Mouse (Mus musculus): ENCODE measurements around the gene Gm10518.
"Not testable (repeated sequence)": the region's sequence is repeated elsewhere in the genome, so short reads cannot be mapped to it uniquely, and the experiment has no call there.

Gene Gm10518

DNA sequence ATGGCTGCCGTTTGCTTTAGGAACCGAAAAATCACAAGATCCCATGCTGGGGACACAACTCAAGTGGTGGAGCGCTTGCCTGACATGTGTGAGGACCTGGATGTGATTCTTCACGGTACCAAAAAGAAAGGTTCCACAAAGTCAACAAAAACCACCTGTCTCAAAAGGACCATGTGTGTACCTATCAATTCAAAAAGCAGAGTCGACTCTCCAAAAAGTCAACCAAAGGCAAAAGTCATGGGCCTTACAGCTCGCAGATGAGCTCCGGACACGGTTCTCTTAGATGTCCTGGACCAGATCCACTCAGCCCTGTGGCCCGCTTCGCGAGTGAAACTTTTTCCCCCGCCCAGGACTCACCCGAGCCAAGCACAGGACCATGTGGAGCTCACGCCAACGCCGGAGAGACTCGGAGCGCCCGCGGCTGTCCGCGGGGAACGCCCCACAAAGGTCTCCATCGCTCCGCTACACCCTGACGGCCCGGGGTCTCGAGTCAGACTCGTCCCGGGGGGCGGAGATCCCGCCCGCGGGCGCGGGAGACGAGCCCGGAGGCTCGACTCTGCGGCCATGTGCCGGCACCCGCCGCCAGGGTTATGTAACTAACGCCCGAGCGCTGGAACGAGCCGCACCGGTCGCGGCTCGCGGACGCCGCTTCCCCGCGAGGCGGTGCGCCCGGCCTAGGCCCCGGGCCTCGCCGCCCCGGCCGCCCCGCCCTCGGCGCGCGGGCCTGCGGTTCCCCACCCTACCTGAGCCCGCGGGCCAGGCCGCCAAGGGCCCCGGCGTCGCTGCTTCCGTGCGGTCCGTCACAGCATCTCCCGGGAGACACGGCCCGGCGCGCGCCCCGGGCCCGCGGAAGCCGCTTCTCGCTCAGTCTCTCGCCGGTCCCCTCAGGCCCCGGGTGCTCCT, at the start of gene Gm10518:
Gm10518 (plus strand) TSS at position 767 of the 903 bp plus-strand sequence.
- DNase-seq (ENCODE audit: low spot score in 2 of 2) = peak in 1 of 2 experiments; percentile 35

DNA sequence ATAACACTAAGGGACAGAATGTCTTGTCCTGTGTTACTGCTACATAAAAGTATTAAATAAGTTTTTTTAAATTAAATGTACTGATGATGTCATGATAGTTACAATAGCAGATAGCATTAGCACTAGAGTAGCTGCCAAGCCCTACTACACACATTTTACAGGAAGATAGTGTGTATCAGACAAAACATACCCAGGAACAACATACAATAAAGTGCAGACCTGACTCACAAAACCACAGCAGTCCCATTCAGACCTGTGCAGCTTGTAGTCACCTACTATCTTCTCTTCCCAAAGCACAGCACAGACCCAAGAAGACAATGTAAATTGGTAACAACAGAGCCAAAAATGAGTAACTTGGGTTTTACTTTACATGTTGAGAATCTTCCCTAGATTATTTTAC, 46.7 kb upstream of the Gm10518 start:
- DNase-seq (ENCODE audit: low spot score in 2 of 2) = no peak

DNA sequence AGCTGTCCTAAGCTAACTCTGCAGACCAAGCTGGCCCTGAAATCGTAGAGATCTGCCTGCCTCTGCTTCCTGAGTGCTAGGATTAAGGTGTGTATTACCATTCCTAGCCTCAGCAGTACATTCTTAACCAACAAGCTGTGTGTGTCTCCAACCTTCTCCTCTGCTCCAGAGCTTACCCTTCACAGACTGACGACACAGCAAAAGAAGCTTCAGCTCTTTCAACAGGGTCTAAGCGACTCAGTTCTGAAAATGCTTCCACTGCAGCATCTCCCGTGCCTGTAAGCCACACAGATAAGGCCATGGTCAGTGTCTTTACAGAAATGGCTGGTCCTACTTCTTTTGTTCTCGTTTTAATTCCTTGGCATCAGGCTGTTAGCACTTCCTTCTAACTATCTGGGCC, 43.1 kb upstream of the Gm10518 start:
- no peak for DNase-seq (ENCODE audit: low spot score in 2 of 2)

DNA sequence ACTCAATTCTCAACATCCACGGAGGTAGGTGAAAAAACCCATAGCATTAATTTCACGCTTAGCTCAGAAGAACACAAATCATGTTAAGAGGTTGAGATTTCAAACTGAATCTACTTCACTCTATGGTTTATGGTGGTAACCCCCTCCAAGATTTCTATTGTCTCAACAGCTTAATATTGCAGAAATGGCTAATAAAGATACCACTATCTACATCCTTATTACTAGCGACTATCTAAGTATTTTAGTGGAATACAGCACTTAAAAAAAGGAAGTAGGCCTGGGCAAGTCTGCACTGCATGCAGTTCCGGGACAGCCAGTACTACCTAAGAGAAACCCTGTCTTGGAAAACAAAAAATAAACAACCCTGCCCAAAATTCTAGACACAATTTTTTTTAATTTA, 42.6 kb upstream of the Gm10518 start:
- no peak for DNase-seq (ENCODE audit: low spot score in 2 of 2)

DNA sequence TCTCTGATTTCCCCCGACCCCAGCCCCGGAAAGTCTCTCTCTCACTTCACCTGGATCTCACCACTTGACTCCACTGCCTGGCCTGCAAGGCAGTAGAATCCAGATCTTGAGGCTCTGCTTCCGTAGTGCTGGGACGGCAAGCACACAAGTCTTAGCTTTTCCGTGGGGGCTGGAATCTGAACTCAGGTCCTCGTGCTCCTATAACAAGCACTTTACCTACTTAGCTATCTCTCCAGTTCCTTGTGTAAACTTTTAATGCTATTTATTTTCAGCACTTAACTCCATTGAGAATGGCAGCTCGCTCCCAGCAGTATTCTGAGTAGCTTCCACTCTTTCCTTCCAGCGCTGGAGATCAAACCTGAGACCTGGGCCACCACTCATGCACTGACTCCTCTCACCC, 26.3 kb upstream of the Gm10518 start:
- DNase-seq (ENCODE audit: low spot score in 2 of 2) = no peak

DNA sequence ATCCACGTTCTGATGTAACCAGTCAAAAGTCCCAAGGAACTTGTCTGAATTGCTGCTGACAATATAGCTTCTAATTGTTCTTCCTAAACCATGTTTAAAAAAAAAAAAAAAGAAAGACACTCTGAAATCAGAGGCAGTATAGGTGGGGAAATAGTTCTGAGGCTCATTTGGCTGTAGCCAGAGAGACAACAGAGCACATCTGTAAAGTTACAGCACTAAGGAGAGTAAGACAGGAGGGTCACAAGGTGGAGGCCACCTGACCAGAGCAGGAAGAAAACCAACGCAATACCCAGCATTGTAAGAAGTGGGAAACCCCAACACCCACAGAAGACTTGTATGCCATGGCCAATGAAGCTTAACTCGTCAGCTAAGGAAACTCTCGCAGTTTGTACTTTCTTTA, 19.1 kb upstream of the Gm10518 start:
- DNase-seq (ENCODE audit: low spot score in 2 of 2) = peak in 1 of 2 experiments; percentile 38

DNA sequence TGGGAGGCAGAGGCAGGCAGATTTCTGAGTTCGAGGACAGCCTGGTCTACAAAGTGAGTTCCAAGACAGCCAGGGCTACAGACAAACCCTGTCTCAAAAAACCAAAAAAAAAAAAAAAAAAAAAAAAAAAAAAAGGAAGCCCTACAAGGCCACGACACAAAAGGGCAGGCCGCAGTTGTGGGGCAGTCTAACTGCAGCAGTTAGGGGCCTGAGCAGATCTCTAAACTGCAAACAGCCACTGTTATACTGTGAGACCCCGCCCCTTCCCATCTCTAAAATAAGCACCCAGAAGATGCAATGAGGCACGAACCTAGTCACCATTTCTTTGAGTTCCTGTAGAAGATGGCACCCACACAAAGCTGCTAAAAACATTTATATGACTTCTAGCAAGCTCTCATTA, 17.7 kb upstream of the Gm10518 start:
- no peak for DNase-seq (ENCODE audit: low spot score in 2 of 2)

DNA sequence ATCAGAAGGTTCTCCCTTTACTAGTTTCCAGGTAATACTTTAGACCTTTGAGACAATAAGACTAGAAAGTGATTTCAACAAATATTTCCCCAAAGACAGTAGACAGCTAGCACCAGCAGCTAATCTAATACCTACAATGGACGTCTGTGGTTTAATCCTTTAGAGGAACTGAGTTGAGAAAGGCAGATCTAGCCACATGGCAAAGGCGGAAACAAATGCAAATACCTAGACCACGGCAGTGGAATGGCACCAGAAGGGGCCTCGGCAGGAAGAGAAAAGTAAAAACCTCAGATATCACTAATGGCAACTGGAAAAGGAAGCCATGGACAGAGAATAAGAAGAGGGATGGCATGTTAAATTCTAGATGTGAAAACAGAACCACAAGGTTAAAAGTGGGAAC, 15.9 kb upstream of the Gm10518 start:
- peak in 1 of 2 experiments; percentile 37 for DNase-seq (ENCODE audit: low spot score in 2 of 2)

DNA sequence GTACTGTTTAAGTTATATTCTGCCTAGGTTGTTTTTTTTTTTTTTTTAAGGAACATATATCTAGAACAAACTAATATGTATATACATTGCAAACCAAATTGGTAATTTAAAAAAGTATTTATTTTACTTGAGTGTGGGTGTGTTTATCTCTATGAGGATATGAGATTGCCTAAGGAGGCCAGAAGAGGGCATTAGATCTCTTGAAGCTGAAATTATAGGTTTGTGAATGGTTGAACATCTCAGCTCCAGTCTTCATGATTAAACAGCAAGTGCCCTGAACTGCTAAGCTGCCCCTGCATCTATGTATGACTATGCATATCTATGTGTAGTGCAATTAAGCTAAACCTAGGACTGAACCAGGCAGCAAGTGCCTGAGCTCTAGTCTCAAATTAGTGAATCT, 4.4 kb upstream of the Gm10518 start:
- DNase-seq (ENCODE audit: low spot score in 2 of 2) = no peak

DNA sequence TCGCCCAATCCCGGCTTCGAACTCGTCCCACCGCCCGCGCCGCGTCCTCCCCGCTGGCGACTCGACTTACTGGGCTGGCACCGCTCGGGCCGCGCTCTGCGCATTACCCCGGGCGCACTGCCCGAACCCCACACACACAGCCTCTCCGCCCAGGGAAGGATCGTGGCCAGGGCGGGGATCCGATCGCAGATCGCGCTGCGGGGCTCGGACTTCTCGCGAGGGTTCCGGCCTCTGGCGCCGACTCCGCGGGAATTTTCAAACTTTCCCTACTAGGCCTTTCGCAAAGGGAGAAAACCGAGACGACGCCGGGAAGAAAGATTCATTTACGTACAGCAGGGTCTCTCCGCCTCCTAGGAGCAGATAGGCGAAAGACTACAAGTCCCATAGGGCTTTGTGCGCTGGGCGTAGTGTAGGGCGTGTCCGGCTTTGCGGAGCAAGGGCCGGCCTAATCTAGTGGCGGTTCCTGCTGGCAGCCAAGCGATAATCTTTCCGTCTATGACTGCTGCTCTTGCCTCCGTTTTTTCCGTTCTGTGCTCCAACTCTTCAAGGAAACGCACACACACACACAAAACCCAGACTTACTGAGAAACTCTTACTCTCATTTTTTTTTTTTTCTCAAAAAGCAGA, 450 bp downstream of the Gm10518 start, which contains the start of gene Ahctf1:
Ahctf1 (minus strand) TSS at position 168 of the 627 bp plus-strand sequence.
- peak; percentile 91 to 94 for DNase-seq (ENCODE audit: low spot score in 2 of 2)

DNA sequence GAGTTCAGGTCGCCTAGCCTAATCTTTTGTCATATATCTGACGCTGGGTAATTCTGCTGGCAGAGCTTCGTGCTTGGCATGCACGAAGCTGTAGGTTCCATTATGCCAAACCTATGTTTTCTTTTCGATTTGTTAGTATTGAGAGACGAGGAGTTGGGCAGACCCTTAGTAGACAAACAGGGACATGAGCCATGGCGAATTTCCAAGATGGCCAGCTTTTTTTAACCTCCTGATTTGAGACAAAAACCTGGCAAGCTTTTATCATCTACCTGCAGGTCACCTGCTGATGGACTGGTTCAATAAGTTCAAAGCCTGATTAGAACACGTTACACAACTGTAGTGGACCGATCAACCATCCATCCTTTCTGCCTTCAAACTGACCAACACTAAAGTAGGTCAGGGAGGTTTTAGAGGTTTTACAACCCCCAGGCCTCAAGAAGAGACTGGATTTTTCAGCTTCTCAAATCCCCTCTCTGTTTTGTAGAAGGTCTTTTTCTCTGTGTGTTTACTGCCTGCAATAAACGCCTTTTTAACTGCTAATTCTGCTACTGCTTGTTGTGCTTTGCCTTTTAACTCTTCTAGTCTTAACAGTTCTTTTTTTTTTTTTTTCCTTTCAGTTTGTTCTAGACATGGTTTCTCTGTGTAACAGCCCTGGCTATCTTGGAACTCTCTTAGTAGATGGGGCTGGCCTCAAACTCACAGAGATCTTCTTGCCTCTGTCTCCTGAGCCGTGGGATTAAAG, 1.1 kb downstream of the Gm10518 start:
- no peak for DNase-seq (ENCODE audit: low spot score in 2 of 2)

DNA sequence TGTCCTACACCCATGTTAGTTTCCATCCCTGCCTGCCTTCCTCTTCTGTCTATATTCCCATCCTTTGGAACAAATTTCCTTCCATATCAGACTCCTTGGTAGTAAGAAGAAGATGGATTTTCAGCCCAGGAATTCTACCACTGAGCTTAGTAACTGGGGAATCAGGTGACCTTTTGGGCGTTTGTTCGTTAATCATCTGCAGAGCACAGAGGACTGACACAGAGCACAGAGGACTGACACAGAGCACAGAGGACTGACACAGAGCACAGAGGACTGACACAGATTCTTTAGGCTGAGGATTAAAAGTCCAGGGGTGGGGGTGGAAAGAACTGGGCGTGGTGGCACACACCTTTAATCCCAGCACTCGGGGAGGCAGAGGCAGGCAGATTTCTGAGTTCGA, 2.6 kb downstream of the Gm10518 start:
- no peak for DNase-seq (ENCODE audit: low spot score in 2 of 2)

DNA sequence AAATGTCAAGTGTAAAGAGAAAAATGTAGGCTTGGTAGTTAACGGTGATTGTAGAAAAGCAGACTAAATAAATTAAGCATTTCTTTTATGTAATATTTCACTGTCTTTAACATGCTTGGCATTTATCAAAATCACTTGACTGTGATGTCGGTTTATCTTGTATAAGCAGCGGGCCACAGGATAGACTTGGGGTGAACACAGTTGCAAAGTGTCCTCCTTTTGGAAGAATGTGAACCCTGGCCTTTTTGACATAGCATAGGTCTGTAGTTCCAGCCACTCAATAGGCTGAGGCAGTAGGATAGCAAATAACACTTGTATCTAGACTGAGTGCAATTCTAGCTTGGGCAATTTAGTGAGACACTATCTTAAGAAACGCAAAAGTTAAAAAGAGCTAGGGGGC, 4.3 kb downstream of the Gm10518 start:
- DNase-seq (ENCODE audit: low spot score in 2 of 2) = no peak

DNA sequence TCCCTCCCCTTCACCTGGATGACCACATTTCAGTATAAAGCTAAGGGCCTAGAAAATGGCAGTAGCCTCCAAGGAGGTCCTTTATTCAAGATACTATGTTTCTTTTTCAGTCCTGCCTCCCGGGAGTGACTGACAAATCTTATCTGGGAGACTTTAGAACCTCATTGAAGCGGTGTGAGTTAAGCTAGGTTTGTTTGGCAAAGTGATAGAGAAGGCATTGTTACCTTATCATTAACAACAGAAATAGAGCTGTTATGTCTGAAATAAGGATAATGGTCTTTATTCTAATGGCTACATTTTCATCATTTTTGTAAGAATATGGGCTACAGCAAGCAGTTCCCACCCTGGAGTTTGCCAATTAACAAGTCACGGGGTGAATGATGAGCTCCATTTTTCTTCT, 5.1 kb downstream of the Gm10518 start:
- DNase-seq (ENCODE audit: low spot score in 2 of 2) = no peak

DNA sequence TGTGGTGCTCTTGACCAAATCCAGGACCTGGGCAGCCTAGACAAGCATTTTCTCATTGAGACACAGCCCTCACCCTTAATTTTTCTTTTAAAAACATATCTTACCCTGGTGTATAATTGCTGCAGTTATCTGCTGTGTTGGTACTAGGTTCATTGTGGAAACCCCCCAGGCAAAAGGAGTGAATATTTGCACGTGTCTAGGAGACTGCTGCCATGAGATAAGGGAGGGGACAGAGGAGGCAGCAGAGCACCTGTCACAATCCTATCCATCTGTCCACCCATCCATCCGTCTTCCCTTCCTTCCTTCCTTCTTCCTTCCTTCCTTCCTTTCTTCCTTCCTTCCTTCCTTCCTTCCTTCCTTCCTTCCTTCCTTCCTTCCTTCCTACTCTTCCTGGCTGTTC, 10.2 kb downstream of the Gm10518 start:
- no peak for DNase-seq (ENCODE audit: low spot score in 2 of 2)

DNA sequence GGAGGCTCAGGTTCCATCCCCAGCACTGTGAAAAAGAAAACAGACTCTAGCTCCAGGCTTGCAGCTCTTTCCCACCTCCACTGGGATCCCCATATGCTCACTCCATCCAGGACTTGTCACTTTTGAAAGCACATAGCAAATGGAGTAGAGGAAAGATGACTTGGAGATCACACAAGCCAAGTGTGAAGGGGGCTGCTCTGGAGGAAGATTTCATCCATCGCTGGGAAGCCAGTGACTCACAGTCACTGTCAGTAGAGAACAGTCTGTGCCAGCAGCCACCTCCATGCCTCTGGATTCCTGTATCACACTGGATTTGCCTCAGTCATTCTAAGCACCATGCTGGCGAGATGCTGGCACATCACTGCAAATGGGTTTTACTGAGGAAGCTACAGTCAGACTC, 11.4 kb downstream of the Gm10518 start:
- no peak for DNase-seq (ENCODE audit: low spot score in 2 of 2)

DNA sequence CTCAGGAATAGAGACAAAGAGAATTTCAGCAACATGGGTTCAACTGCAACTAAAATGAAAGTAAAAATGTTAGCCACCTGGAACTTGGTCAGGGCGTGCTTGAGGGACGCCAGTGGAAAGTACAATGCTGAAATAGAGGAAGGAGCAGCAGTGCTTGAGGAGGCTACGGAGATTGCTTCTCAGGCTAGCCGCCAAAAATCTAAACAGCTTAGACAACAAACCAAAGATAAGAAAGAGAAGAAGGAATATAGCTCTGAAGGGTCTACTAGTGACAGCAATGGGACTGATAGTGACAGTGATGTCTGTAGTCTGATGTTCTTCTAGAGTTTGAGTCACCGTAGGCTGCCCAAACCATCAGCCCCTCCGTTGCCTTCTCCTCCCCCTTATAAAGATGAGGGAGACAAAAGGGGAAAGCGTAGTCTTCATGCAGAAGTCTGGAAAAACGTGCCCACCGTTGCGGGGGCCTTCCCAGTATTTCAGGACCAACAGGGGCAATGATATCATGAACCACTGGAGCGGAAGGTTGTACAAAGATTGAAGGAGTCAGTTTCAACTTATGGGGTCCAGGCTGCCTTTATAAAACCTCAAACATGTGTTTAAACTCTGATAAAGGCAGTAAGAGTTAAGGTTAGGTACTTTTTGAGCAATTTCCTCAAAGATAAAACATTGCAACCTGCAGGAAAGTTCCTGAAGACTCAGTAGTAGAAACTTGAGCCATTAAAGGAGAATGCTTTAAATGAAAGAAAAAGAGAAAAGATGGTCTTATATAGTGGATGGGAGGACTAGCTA, 15.5 kb downstream of the Gm10518 start:
- not testable (repeated sequence) for DNase-seq (ENCODE audit: low spot score in 2 of 2)

DNA sequence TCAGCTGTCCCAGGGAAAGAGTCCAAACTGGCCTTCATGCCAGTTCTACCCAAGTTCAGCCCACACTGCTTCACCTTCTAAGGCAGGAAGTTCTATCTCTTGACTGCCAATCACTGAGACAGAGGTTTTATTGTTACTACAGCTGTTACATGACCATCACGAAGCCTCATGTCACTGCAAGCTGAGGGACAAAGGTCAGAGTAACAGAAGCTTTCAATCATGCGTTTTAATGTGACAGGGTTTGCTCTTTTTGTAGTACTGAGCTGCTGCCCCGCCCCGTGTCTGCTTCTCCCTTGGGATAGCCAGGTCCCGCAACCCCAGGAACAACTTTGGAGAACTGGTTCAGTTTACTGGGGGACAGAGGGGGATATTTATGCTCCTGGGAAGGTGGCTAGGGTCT, 21.4 kb downstream of the Gm10518 start:
- no peak for DNase-seq (ENCODE audit: low spot score in 2 of 2)

DNA sequence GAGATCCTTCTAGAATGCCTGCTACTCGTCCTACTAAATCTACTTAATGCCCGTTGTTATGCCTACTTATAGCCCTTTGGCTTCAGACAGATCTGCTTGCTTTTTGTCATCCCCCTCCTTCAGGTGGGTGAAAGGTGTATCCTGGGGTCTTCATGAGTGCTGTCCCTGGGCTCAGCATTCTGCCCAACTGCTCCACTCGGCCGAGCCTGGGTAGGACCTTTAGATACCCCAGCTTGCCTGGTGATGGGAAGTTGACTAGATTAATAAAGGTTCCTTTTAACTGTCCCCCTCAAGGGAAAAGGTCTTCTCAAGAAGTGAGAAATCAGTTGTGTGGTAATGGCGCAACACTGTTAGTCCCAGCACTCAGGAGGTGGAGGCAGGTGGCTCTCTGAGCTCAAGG, 24.9 kb downstream of the Gm10518 start:
- DNase-seq (ENCODE audit: low spot score in 2 of 2) = no peak

DNA sequence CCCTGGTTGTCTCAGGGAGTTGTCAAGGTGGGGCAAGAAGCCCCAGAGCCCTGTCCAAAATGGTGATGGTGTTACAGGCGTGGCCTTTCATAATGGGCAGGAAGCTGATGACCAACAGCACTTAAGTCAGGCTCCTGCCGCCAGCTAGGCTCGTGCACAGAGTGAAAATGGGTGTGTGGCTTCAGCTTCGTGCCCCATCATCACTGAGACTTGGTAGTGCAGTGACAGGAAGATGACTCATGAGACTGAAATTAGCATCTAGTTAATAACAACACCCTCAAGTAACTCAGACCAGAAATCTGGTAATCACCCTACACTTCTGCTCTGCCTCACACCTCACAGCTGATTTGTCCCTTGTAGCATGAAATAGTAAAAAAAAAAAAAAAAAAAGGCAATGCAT, 25.7 kb downstream of the Gm10518 start:
- DNase-seq (ENCODE audit: low spot score in 2 of 2) = peak; percentile 57 to 78

DNA sequence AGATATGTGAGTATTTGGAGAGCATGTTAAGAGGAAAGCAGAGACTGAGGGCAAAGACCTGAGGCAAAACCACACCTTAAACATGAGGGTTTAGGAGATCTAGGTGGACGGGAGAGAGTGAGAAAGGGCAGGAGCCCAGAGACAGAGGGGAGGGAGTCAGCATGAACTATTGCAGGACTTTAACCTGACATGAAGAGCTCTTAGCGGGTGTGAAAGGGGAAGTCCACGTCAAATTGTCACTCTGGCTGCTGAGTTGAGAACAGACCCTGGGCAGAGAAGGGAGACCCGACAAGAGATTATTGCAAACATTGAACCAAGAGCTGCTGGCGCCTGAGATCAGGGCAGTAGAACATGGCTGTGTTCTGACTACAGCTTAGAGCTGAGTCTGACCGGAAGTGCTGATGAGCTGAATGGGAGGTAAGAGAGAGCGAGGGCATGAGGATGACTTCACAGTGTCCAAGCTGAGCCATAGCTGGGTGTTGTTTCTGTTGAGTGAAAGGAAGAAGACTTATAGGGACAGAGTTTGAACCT, 29.6 kb downstream of the Gm10518 start:
- no peak for DNase-seq (ENCODE audit: low spot score in 2 of 2)

Data from natural killer cell, adult 2 months (primary cell).